Mouse (Mus musculus): ENCODE measurements around the gene Sat2.
A peak's percentile ranks its signal among the peaks of the same experiment; 100 is the strongest.

Sat2 gene

DNA sequence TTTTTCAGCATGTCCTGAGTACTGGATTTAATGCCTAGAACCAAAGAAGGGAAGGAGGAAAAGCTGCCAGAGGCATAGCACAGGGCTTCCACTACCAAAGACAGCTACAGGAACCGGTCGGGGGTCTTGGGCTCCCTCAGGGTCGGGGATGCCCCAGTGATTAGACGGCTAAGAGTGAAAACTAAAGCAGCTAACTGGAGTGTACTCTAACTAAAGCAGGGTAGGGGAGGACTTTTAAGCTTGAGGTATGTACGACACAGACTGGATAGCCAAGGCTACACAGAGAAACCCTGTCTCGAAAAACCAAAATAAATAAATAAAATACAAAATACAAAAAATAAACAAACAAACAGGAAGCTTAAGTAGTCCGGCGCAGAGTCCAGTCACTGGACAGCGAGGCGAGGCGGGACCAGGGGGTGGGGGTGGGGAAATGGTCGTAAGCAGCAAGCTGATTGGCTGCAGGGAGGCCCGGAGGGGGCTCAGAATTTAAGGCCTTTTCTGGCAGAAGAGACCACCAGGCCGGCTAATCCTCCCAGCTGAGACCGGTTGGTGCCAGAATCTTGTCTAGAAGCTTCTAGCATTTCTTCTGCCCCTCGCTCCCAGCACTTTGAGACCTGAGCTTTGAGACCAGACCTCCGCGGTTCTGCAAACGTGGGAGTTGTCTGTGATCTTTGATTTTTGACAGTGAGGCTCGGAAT is at the start of gene Sat2:
TSS of gene Sat2 (plus strand) at position 454 of the 698 bp plus-strand sequence.
- DNase-seq (ENCODE audit: low spot score) = peak; percentile 59

GRCm38 (mm10) chr11:69575220-69575619 is 46.6 kb upstream of the Sat2 start:
- no peak for DNase-seq (ENCODE audit: low spot score)

DNA sequence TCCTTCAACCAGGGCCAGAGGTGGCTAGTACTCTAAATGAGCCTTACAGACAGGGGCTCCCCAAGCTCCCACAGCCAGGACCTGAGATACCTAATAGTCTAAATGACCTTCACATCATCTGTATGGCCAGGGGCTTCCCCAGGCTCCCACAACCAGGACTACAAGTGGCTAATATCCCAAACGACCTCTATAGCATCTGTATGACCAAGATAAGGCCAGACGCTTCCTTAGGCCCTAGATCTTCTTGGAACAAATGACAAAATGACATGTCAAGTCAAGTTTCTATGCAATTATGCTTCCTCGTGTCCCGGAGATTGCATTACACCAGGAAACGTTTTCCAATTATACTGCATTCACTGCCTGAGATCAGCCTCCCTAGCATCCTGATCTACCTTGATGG is 45.5 kb upstream of the Sat2 start:
- DNase-seq (ENCODE audit: low spot score) = no peak

DNA sequence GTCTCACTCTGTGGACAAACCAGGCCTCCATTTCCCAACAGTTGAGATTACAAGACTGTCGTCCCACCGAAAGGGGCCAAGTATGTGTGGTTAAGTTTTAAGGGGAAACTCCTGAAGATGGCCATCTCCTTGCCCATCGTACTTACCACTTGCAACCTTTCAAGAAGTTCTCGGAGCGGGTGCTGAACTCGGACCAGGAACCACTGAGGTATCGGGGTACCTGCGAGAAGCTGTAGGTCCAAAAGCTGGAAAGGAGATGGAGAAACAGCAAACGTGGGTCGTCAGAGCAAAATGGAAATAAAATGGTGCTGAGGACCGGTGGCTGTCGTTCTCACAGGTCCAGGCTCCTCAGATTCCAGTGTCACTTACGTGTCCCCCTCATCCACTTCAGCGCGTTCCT is 43.5 kb upstream of the Sat2 start:
- DNase-seq (ENCODE audit: low spot score) = no peak

GRCm38 (mm10) chr11:69579128-69580017 is 42.5 kb upstream of the Sat2 start:
- peak; percentile 94 for DNase-seq (ENCODE audit: low spot score)

DNA sequence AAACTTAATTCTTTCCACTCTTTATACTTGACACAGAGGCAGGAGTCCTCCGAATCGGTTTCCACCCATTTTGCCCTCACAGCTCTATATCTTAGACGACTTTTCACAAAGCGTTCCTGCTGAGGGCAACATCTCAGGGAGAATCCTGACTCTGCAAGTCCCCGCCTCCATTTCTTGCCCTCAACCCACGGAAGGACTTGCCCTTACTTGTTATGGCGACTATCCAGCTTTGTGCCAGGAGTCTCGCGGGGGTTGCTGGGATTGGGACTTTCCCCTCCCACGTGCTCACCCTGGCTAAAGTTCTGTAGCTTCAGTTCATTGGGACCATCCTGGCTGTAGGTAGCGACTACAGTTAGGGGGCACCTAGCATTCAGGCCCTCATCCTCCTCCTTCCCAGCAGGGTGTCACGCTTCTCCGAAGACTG is 41.7 kb upstream of the Sat2 start, which contains the start of the genes Wrap53 and Trp53:
TSS of gene Wrap53 (minus strand) at position 165 of the 424 bp plus-strand sequence.
TSS of gene Trp53 (plus strand) at position 269 of the 424 bp plus-strand sequence.
- peak; percentile 85 for DNase-seq (ENCODE audit: low spot score)

GRCm38 (mm10) chr11:69580572-69581146 is 41.2 kb upstream of the Sat2 start:
- no peak for DNase-seq (ENCODE audit: low spot score)

GRCm38 (mm10) chr11:69581147-69581688 is 40.6 kb upstream of the Sat2 start:
- DNase-seq (ENCODE audit: low spot score) = peak; percentile 89

DNA sequence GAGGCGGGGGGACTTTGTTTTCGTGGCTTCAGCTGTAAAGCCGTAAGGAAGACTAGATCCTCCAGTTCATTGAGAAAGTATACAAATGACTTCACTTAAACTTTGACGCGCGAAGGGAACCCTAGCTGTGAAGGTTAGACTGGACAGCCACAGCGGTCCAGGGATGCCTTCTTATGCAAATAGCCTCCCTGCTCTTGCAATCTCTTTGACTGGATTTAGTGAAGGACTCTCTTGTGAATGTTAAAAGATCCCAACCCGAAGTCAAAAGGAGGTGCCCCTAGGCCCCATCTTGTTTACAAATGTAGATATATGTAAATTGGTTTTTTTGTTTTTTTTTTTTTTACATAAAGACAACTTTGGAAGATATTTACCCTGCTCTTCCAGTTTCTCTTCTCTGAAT is 40.0 kb upstream of the Sat2 start:
- DNase-seq (ENCODE audit: low spot score) = no peak

- DNase-seq (ENCODE audit: low spot score) = no peak
These were observed 39.5 kb upstream of the Sat2 start for GRCm38 (mm10) chr11:69582230-69582805.

DNA sequence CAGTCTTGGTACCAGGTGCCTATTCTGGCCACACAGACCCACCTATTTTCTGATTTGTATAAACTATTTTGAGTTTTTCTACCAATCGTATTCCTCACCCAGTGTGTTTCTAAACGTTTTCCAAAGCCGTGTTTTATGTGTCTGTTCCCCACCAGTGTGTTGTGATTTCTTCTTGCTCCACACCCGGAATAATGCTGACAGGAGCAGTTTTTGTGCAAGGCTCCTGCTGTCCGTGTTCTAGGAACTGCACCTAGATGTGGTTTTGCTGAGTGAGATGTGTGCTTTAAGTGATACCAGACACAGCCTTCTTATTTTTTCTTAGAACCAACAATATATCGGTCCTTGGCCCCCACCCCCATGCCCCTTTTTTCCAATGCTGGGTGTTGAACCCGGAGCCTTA is 37.8 kb upstream of the Sat2 start:
- DNase-seq (ENCODE audit: low spot score) = no peak

GRCm38 (mm10) chr11:69584937-69585336 is 36.9 kb upstream of the Sat2 start:
- no peak for DNase-seq (ENCODE audit: low spot score)

DNA sequence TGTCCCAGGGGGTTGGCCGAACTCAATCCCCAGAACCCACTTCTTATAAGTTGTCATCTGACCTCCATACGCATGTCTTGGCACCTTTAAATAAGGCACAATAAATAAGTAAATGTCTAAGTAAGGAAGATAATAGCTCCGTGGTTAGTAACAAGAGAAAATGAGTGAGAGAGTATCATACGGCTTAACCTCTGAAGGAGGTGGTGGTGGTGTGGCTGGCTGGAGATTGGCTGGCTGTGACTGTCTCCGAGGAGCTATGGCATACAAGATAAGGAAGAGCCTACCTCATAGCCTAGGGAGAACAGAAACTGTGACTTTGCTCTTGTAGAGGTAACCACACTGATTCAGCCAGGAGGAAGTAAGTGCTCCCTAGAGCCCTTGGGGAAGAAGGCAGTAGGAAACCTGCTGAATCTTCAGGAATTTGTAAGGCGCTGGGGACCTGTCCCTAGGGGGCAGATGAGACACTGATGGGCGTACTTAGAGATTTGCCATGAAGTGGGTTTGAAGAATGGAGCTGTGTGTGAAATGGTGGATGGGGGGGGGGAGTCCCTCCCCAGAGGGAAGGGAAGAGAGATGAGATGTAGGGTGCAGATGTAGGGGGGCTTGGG is 36.0 kb upstream of the Sat2 start:
- no peak for DNase-seq (ENCODE audit: low spot score)

DNA sequence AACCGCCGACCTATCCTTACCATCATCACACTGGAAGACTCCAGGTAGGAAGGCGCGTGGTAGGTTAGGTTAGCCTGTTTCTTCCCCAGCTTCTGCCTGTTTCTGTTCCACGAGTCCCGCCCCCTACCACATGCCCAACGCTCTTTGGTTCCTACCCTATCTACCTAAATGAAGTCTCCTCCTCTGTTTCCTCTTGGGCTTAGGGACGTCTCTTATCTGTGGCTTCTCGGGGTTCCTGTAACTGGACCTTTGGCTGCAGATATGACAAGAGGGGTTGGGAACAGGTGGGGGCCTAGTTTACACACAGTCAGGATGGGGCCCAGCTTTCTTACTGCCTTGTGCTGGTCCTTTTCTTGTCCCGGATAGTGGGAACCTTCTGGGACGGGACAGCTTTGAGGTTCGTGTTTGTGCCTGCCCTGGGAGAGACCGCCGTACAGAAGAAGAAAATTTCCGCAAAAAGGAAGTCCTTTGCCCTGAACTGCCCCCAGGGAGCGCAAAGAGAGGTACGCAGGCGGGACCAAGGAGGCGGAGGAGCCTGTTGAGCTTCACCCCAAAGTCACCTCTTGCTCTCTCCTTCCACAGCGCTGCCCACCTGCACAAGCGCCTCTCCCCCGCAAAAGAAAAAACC is 32.5 kb upstream of the Sat2 start:
- DNase-seq (ENCODE audit: low spot score) = no peak

- DNase-seq (ENCODE audit: low spot score) = no peak
These were observed 31.2 kb upstream of the Sat2 start for GRCm38 (mm10) chr11:69590622-69591021.

DNA sequence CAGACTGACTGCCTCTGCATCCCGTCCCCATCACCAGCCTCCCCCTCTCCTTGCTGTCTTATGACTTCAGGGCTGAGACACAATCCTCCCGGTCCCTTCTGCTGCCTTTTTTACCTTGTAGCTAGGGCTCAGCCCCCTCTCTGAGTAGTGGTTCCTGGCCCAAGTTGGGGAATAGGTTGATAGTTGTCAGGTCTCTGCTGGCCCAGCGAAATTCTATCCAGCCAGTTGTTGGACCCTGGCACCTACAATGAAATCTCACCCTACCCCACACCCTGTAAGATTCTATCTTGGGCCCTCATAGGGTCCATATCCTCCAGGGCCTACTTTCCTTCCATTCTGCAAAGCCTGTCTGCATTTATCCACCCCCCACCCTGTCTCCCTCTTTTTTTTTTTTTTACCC is 30.4 kb upstream of the Sat2 start:
- no peak for DNase-seq (ENCODE audit: low spot score)

- DNase-seq (ENCODE audit: low spot score) = no peak
These were observed 29.8 kb upstream of the Sat2 start for GRCm38 (mm10) chr11:69591899-69592637.

GRCm38 (mm10) chr11:69592799-69593198 is 29.0 kb upstream of the Sat2 start:
- no peak for DNase-seq (ENCODE audit: low spot score)

- no peak for DNase-seq (ENCODE audit: low spot score)
These were observed 27.0 kb upstream of the Sat2 start for GRCm38 (mm10) chr11:69594853-69595252.

DNA sequence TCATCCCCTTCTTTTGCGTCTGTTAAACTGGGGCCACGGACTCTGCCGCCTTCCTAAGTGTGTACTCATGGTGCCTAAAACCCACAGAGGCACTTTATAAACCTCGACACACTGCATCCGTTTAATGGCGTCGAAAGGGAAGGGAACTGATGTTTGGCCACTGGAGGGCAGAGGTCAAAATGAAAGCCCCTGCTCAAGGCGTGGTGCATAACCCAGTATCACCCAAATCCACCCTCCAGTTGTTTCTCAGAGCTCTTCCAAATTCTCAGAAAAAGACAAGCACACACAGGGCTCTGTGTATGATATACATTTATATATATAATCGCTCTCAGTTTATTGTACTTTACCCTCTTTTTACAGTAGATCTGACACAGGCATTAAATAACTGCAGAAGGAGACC is 22.4 kb upstream of the Sat2 start:
- no peak for DNase-seq (ENCODE audit: low spot score)
